Mouse (Mus musculus) stomach, postnatal 0 days (tissue): Measurements from ENCODE around the gene Mcoln2.

Experiments used
- CTCF ChIP-seq: IDR thresholded peaks from 2 replicates; pipeline ENCODE4 v1.5.1; 2016; ENCODE audit warnings: antibody characterized with exemption, low read depth, mild to moderate bottlenecking, moderate library complexity
- EP300 ChIP-seq: optimal IDR thresholded peaks from 2 replicates; pipeline ENCODE3; 2016; ENCODE audit warnings: antibody characterized with exemption

GRCm38 (mm10) chr3:146220776-146221486 lies 71.3 kb downstream of the Mcoln2 start, which contains the start of gene Lpar3:
- TF ChIP-seq CTCF (peak; percentile 75), EP300 (no peak)
